Mouse (Mus musculus) kidney, adult 2 months (tissue): ENCODE measurements around the gene 1600014C10Rik. TPM values are rescaled to one million over a fixed set of nuclear protein-coding genes. Genes with fewer than 3 reads are reported as not detected.

Experiments used
- DNase-seq: peaks from one replicate; pipeline ENCODE4 v3.0.0; 2021
- H3K27ac ChIP-seq: fragments of 200-500 bp; 2 replicates; pipeline ENCODE4 v1.5.1; 2012; ENCODE audit warnings: low read depth, low read length, control low read depth, inconsistent platforms; ENCODE audit not compliant: insufficient read depth
- H3K27me3 ChIP-seq: fragments of 200-500 bp; replicated peaks from 2 replicates; pipeline ENCODE4 v1.6.1; 2012; ENCODE audit warnings: mild to moderate bottlenecking, moderate library complexity, low read length, inconsistent platforms; ENCODE audit not compliant: control insufficient read depth, insufficient read depth
- H3K36me3 ChIP-seq: fragments of 200-500 bp; 2 replicates; pipeline ENCODE4 v1.6.1; 2012; ENCODE audit warnings: mild to moderate bottlenecking, moderate library complexity, low read length, inconsistent platforms; ENCODE audit not compliant: control insufficient read depth, insufficient read depth
- H3K4me1 ChIP-seq: fragments of 200-500 bp; 2 replicates; pipeline ENCODE4 v1.6.1; 2011; ENCODE audit warnings: low read length; ENCODE audit not compliant: control insufficient read depth, insufficient read depth
- H3K4me3 ChIP-seq: fragments of 200-500 bp; 2 replicates; pipeline ENCODE4 v1.5.1; 2011; ENCODE audit warnings: mild to moderate bottlenecking, low read depth, low read length, control low read depth; ENCODE audit not compliant: insufficient read depth
- CTCF ChIP-seq: fragments of 200-500 bp; conservative IDR thresholded peaks from 2 replicates; pipeline ENCODE4 v1.5.1; 2011; ENCODE audit warnings: low read depth, mild to moderate bottlenecking, control low read depth, low read length, moderate library complexity, mixed read lengths; ENCODE audit not compliant: insufficient read depth, insufficient read length
- POLR2A ChIP-seq: fragments of 200-500 bp; IDR thresholded peaks from one replicate; pipeline ENCODE4 v1.6.1; 2011; ENCODE audit warnings: low read depth, low read length, control low read depth
- whole genome bisulfite sequencing: fragments of 180-500 bp; shearing (Covaris S2); methylation state at CpG from one replicate; pipeline ENCODE4 v1.1.7; 2018; 5-methylcytosine and 5-hydroxymethylcytosine counted together
- polyA plus RNA-seq: library from polyadenylated mRNA; depleted of rRNA; stranded (reverse); fragments of >200 nt; gene quantifications from 2 replicates; pipeline ENCODE4 v1.2.3, GENCODE M21; 2012; rRNA removed

The 1600014C10Rik gene
- polyA plus RNA-seq, 1 experiment: 39.7 TPM

DNA sequence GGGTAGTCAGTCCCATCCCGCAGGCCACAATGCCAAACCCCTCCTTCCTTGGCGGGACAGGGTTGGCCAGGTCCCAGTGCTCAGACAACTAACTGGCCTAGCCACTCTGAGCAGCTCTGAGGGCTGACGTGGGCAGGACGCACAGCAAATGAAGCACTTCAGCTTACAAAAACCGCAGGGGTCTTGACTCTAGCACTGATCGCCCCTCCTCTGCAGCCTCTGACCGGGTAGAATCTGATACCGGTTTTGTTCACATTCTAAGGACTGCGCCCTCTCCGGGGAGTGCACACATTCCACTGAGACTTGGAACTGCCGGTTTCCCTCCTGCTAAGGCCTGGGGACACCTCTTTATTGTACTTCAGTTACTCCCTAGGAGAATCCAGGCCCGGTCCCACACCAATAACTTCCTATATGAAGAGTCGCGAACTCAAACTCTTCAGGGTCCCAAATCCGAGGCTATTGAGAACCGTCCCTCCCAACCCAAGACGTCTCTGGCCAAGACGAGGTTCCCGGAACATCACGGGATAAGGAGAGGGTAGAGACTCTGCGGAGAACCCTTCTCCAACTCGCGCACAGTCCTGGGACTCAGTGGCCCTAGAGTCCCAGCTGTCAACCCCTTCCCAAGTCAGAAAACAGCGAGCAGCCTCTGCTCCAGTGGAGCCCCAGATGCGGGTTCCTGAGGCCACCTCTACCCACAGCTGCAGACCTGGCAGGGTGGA, 44.3 kb downstream of the 1600014C10Rik start:
- TF ChIP-seq POLR2A (peak; percentile 11), CTCF (0 out of 2 replicates have a peak, but pooled peaks have one; percentile 3)
- peak; percentile 91 for DNase-seq
- H3K4me3 ChIP-seq: peak overlapping the region; percentile 78
- peak overlapping the region; percentile 81 for H3K27ac ChIP-seq
- WGBS: under 1% methylated on average over 25 of the region's 25 CpGs
- H3K36me3 ChIP-seq: no peaks in the 10 kb centered on the region
- H3K27me3 ChIP-seq: no peaks in the 10 kb centered on the region
- peaks cover 8% of the 10 kb centered on the region; the same call in 1 of the 2 replicates for H3K4me1 ChIP-seq

DNA sequence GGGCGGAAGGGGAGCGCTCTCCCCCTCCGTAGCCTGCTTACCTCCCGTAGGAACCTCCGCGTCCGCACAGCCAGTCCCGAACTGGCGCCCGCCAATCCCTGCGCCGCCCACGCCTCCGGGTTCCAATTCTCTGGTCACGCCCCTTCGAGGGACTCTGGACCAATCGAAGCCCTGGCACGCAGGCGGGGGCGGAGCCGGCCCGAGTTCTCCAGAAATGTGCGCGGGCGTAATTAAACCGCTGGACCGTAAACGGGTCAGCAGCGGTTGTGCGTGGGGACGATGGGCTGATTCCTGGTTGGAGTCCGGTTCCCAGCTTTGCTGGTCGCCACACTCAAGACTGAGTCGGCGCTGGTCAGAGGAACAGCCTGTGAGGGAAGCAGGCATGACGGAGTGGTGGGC, 44.9 kb downstream of the 1600014C10Rik start, which contains the start of gene Plekhf1:
Gene Plekhf1, minus strand, starts transcription at position 117 of the 399 bp plus-strand sequence.
- Histone ChIP-seq H3K36me3 (no peaks in the 10 kb centered on the region), H3K4me1 (peaks cover 8% of the 10 kb centered on the region; the same call in 1 of the 2 replicates), H3K27me3 (no peaks in the 10 kb centered on the region), H3K27ac (peak within 1 kb of the TSS; percentile 81), H3K4me3 (peak within 1 kb of the TSS; percentile 78)
- peak; percentile 98 for DNase-seq
- no peak for TF ChIP-seq CTCF
- TF ChIP-seq POLR2A: peak; percentile 64
- under 1% methylated on average over 36 of the region's 36 CpGs for WGBS

DNA sequence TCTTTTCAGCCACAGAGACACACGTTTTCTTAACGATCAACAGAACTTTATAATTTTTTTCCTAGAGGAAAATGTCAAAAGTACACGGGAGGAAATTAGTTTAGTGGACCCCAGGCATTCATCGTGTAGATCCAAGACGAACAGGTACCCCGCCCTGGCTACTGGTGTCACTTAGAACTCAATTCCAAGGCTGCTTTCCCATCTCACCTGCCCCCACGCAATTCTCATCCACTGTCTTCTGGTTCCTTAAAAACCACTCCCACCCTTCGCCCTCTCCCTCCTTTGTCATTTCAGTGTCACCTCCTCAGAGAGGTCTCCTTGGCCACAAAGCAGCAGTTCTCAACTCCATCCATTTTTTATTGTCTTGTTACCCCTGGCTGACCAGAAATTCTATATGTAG, 45.3 kb downstream of the 1600014C10Rik start:
- no peak overlapping the region for H3K27ac ChIP-seq
- WGBS: 34% methylated on average over 8 of the region's 8 CpGs
- DNase-seq: no peak
- TF ChIP-seq CTCF (no peak), POLR2A (no peak)
- H3K4me3 ChIP-seq: peak overlapping the region; percentile 44
- H3K4me1 ChIP-seq: peaks cover 8% of the 10 kb centered on the region; the same call in 1 of the 2 replicates
- H3K27me3 ChIP-seq: no peaks in the 10 kb centered on the region
- no peaks in the 10 kb centered on the region for H3K36me3 ChIP-seq

DNA sequence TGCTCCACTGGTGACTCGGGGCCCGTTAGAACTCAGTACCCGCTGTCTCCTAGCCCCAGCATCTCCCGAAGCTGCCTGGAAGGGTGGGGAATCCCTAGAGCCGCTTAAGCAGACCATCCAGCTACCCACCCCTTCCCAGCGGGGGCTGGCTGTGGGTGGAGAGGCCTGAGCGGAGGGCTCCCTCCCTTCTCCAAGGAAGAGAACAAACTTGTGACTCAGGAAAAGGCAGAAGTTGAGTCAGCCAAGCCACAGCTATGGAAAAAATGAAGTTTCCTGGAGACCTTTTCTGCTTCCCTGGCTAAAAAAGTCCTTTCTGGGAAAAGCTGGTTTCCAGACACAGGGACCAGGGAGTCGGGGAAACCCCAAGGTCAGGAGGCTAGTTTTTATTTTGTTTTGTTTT, 47.3 kb downstream of the 1600014C10Rik start:
- TF ChIP-seq POLR2A (no peak), CTCF (no peak)
- peak; percentile 63 for DNase-seq
- no peaks in the 10 kb centered on the region for H3K27me3 ChIP-seq
- no peaks in the 10 kb centered on the region for H3K36me3 ChIP-seq
- 43% methylated on average over 8 of the region's 8 CpGs for WGBS
- no peak overlapping the region for H3K4me3 ChIP-seq
- H3K4me1 ChIP-seq: peaks cover 1% of the 10 kb centered on the region; the same call in 1 of the 2 replicates
- no peak overlapping the region for H3K27ac ChIP-seq

DNA sequence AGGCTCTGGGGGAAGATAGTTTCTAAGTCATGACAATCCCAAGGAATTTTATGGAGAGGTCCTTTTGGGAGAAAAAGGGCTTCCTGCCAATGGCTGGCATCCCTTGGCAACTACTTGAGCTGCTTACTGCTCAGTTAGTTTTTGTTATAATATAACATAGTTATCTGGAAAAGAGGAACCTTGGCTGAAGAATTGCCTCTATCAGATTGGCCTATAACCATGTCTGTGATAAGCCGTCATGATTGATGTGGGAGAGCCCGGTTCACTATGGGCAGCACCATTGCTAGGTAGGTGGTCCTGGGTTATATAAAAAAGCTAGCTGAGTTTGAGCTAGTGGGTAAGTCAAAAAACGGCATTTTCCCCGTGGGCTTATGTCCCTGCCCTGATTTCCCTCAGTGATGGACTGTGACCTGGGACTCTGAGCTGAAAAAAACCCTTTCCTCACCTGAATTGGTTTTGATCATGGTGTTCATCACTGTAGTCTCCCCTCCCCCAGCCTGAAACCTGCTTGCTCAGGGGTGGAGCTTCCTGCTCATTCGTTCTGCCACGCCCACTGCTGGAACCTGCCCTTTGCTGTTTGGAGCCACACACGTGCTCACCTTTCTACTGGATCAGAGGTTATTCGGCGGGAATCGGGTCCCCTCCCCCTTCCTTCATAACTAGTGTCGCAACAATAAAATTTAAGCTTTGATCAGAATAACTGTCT, 53.5 kb downstream of the 1600014C10Rik start:
- Histone ChIP-seq H3K27ac (no peak overlapping the region), H3K4me3 (no peak overlapping the region), H3K36me3 (no peaks in the 10 kb centered on the region), H3K4me1 (no peaks in the 10 kb centered on the region; the same call in 1 of the 2 replicates), H3K27me3 (no peaks in the 10 kb centered on the region)
- 35% methylated on average over 11 of the region's 11 CpGs for WGBS
- DNase-seq: peak; percentile 74
- TF ChIP-seq CTCF: no peak
- TF ChIP-seq POLR2A: no peak

DNA sequence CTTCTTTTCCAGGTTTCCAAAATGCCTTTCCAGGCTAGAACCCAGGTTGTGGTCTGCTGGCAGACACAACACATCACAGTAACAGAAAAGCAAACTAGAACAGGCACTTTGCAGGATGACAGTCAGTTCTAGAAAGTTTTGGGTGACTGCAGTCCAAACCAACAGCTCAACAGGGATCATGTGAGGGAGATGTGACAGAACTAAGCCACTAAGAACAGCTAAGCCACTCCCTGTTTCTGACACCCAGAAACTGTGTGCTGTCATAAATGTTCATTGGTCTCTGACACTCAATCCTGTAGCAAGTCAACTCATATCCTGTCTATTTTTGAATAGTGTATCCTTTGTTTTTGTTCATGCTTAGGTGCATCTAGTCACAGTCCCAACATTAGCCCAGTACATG, 54.1 kb downstream of the 1600014C10Rik start:
- no peak for DNase-seq
- H3K27me3 ChIP-seq: no peaks in the 10 kb centered on the region
- no peak overlapping the region for H3K27ac ChIP-seq
- no peaks in the 10 kb centered on the region; the same call in 1 of the 2 replicates for H3K4me1 ChIP-seq
- H3K36me3 ChIP-seq: no peaks in the 10 kb centered on the region
- no peak for TF ChIP-seq CTCF
- no peak for TF ChIP-seq POLR2A
- no peak overlapping the region for H3K4me3 ChIP-seq

DNA sequence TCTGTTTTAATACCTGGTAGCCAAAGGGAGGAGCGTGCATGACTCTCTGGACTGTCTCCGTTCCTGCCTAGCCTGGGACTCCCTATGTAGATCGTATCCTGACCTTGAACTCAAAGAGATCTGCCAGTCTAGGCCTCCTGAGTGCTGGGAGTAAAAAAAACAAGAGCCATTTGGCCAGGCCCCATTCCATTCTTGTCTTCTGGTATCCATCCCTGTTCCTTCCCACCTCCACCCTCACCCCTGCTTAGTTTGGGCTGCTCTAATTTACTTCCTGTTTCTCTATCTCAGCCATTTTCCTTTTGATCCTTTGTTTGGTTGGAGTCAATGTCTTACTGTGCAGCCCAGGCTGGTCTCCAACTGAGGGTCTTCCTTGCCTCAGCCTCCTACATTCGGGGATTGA, 59.4 kb downstream of the 1600014C10Rik start:
- 83% methylated on average over 4 of the region's 4 CpGs for WGBS
- no peak for DNase-seq
- no peaks in the 10 kb centered on the region for H3K27me3 ChIP-seq
- no peaks in the 10 kb centered on the region for H3K4me1 ChIP-seq
- H3K36me3 ChIP-seq: no peaks in the 10 kb centered on the region
- no peak overlapping the region for H3K27ac ChIP-seq
- TF ChIP-seq CTCF (no peak), POLR2A (no peak)
- no peak overlapping the region for H3K4me3 ChIP-seq

Other genes starting within 250 kb of the 1600014C10Rik start
- 6.1 and 7.1 TPM in 2 replicates for gene Uri1, start 159.7 kb upstream of the 1600014C10Rik start, polyA plus RNA-seq
- 0.41 and 0.95 TPM in 2 replicates for gene Ccne1, start 75.7 kb upstream of the 1600014C10Rik start, polyA plus RNA-seq
- gene Plekhf1, start 44.8 kb downstream of the 1600014C10Rik start, polyA plus RNA-seq: 6.3 and 6.4 TPM in 2 replicates
- gene Pop4, start 88.2 kb downstream of the 1600014C10Rik start, polyA plus RNA-seq: 10.6 and 11.0 TPM in 2 replicates